Mouse (Mus musculus) cerebellum, adult 11 months (tissue): ENCODE measurements around the gene Nkd1.

Experiments
- DNase-seq: peaks from one replicate; pipeline ENCODE4 v3.0.0; 2022

Nkd1 gene

DNA sequence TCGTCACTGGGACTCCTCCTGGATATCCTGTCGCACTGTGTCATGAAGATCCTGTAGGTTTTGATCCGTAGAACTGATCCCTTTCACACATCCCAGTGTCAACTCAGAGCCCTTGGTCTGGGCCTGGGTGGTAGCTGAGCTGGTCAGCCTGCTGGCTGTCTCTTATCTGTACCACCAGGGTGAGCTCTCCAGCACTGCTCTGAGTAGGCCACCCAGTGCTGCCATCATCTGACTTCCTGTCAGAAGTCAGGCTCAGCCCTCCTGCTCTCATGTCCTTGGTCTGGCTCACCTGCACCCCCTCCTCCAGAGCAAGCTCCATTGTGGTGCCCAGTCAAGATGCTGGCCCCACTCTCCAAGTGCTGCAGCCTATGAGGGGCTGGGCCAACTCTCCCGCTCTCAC, 18.8 kb downstream of the Nkd1 start:
- DNase-seq = no peak

DNA sequence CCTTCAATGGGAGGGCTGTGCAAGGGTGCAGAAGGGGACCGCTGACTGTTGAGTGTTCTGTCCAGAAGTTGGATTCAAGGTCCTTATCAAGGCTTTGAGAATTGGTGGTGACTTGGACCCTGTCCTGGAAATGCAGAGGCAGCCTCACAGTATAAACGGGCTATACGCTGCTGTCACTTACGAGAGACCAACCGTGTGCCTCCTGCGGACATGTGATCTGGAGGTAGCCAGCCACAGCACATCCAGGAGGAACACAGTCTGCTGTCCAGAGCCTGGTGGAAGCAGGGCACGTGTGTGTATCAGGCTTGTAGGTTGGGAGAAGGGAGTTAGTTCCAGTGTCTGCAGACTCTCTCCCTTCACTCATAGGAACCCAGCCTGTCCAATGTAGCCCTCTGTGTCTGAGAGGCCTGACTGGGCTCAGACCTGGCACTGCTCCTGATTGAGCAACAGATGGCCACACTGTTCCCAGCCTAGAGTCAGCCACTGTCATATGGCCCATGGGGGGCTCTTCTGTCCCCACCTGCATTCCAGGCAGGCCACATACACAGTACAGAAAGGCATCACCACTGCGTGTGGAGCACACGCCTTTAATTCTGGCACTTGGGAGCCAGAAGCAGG, 21.6 kb downstream of the Nkd1 start:
- no peak for DNase-seq

DNA sequence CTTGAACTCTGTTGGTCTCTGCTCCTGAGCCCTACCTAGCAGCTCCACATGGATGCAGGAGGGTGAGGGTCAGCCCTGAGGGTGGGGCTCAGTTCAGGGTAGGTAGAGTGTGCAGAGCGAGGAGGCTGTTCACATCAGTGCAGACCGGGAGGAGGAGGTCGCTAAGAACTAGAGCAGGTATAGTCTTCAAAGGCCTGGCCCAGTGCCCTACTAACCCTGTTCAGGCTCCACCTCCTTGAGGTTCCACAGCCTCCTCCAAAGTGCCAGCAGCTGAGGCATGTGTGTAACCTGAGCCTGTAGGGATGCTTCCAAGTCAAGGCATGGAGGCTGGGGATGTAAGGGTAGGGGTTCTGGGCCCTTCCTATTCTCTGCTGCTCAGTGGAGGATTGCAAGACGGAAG, 23.5 kb downstream of the Nkd1 start:
- DNase-seq = no peak

DNA sequence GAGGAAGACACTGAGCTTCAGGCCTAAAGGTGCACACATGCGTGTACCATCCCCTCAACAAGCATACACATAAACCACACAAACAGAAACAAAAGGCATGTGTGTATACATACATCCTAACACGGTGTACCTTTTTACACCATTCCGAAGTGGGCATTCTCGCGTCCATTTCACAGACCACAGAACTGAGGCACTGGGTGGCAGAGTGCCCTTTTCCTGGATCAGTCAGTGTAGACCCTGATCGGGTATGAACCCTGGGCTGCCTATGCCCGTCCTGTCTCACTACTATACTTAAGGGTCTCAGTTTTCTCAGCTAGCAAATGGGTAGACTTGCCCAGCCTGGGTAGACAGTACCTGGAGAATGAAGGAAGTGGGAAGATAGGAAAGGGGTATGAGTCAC, 24.3 kb downstream of the Nkd1 start:
- DNase-seq = no peak

DNA sequence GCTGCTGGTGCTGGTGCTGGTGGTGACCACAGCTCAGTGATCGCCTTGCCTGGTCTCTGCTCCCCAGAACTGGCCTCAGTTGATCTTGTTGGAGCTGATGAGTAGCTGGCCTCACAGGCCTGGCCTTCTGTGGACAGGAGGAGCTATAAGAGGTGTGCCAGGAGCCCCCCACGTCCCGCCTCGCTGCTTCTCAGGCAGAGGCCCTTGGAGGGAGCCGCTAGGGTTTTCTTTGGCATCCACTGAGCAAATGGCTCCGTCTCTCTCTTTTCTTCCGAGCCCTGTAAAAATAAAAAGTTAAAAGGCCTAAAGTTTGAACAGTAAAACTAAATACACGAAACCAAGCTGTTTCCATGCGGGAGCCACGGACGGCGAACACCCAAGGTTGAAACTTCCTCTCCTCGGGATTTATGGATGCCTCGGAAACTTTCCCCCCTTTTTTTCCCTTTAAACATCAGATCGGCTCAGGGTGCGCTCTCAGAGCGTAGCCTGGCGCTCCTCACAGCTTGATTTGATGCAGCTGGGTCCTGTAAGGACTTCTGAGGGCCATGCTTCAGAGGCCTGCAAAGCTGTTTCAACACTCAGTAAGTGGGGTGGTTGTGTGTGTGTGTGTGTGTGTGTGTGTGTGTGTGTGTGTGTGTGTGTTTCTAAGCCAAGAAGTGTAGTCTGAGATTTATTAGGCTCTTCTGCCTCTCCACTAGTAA, 25.0 kb downstream of the Nkd1 start:
- DNase-seq = no peak

DNA sequence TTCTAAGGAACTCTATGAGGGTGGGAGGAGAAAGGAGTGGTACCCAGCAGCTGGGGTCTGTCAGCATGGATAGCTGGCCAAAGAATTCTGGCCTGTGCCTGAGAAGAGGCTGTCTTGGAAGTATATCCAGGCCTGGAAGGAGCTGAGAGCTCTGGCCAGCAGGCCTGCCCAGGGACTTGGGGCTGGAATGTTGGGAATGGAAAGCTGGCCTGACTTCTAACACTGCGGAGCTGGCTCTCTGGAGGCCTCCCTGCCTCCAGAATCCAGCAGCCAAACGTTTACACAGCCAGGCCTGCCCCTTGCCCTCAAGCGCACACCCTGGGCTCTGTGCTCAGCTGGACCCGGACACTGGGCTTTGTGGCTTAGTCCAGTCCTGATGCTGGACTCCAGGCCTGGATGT, 34.5 kb downstream of the Nkd1 start:
- DNase-seq = no peak

DNA sequence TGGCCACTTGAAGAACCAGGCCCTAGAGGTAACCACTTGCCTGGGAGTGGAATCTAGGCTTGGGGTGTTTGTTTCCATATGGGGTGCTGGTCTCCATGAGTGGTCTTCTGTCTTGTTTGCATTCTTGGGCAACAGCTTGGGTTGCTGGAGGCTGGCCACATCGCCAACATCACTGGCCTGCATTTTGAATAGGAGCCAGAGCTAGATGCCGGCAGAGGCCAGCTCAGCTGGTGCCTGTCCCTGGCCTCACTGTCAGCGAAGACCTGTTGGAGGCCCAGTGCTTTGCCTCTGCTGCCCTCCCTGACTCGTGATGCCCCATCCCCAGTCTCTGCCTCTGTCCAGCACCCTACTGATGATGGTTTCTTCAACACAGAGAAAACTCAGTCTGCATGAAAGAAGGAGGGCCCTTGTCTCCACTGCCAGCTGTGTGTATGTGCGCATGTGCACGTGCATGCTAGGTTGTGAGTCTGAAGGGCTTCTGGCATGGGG, 38.9 kb downstream of the Nkd1 start:
- DNase-seq = no peak

DNA sequence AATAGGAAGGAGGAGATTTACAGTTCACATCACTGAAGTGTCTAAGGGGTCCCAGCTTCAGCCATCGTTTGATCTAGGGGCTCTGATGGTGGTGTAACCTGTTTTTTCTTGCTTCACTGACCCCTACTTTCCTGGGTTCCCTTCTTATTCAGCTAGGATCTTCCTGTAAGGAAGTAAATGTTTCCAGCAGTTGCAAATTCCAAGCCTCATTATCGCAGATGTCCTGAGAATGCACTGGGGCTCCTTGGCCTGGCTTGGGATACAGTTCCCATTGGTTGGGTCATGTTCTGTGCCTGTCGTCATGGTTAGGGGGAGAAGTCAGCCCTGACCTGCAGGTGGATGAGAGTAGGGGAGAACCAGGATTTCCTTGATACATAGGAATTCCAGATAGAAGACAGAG, 40.2 kb downstream of the Nkd1 start:
- no peak for DNase-seq

DNA sequence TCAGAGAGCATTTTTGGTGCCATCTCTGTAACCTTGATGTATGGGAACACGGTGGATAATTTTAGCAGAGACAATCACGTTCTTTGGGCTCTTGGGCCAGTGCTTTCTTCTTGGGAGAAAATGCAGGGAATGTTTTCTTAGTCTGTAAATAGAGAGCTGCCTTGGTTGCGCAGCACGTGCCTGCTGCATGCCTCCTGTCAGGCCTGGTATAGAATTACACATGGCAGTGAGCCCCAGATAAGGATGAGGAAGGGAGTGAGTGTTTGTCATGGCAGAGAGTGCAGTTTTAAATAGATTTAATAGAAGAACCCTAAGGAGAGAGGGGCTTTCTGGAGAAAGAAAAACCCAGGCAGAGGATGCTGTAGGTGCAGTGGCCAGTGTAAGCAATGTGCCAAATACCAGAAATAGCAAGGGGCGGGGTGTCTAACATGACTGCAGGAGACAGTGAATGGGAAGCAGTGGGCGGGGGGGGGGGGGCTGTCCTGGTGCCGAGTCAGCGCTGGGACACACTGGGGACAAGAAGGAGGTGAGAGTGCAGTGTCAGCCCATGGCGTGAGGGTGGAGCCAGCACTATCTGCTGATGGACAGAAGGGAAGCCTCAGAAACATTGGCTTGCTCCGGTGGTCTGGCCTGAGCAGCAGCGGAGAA, 43.2 kb downstream of the Nkd1 start:
- DNase-seq = no peak

DNA sequence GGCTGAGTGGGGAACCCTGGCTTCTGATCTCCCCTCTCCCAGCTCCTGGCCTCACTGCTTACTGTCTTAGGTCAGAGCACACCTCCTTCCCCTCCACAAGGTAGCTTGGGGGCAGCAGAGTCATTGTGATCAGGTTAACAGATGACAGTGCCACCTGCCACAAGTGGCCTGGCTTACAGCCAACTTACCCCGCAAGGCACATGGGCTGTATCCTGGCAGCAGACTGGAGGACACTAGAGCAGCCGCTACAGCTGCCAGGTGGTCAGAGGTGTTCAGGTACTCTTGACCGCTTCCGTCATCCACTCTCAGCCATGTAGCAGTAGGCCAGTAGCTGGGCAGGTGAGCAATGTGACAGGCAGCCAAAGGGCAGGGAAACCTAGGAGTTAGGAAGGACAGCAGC, 45.0 kb downstream of the Nkd1 start:
- DNase-seq = peak; percentile 49

DNA sequence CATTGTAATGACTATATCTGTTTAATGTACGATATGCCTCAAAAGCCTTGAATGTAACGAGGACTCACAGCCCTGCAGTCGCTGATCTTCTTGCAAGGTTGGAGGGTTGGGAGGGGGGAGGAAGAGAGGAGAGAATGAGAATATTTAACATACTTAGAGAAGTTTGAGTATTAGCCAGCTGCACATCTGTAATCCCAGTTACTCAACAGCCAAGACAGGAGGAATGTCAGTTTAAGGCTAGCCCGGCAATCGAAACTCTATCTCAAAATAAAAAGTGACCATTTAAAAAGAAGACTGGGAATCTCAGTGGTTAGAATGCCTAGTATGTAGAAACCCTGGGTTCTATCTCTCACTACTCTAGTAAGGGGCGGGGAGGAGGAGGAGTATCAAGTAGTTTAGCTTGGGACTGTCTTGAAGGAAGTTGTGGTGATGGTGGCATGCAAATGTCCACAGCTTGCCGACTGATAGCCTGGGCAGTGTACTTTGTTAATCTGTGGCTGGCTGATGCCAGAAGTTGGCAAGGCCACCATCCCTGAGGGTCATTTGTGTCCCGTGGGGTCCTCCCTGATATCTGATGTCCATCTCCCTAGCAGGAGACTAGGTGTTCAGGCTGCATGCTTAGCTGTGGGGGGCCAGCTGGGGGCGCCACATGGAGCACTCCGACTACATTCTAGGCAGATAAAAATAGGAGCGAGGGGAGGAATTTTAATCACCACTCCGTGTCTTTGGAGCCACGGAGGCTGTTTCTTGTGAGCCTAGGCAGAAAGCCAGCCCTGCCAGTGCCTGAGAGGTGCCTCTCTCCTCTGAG, 46.4 kb downstream of the Nkd1 start:
- DNase-seq = no peak

DNA sequence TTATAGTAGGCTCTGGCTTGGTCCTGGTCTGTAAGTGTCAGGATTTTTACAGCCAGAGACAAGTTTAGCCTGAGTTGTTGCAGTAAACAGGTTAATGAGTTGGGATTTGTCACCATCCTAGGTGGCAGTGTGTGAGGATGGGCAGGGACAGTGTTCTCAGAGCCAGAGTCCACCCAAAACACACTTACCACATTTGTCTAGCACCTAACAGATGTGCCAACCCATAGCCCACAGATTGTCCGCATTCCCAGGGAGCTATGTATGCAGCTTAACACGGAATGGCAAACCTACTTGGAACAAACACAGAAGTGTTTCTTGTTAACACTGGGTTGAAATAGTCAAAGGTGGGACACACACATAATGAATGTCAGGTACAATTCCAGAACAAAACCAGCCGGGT, 47.1 kb downstream of the Nkd1 start:
- DNase-seq = no peak

DNA sequence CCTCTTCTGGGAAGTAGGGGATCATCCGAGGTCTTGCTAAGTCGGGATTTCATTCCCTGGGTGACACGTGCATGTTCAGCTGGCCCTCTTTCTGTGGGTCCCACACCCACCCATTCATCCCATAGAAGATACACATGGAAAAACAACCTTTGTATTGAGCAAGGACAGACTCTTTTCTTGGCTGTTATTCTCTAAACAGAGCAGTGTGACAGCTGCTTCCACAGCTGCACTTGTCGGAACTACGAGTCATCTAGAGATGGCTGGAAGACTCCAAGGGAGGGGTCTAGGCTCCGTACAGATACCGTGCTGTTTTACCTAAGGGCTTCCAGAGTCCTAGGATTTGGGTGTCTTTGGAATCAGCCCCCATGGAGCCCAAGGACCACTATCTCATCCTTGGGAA, 48.2 kb downstream of the Nkd1 start:
- no peak for DNase-seq

DNA sequence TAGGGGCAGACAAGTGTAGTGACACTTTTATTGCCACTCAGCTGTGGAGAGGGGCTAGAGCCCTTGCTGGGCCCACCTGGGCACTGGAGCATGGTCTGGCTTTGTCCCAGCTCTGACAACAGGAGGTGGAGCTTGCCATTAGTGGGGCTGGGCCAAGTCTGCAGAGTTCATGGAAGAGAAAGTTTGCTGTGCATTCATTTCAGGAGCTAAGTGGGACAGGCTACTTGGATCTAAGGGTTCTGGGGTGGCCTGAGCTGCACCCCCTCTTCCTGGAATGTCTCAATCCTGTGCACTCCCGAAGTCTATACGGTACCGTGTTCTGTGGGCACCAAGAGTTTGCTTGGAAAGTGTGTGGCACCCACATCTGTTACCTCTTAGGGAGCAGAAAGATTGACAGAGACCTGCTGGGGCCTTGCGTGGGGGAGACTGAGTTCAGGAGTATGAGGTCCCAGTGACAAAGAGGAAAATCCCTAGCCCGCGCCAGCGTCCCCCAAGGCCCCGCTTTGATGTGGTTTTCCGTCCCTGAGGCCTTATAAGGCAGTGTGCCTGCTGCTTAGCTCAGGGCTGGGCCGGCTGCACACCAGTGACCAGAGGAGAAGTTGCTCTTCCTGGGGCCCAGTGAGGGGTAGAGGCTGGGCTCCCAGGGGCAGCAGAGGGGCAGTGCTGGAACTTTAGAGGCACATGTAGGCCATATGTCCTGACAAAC, 49.3 kb downstream of the Nkd1 start:
- no peak for DNase-seq

DNA sequence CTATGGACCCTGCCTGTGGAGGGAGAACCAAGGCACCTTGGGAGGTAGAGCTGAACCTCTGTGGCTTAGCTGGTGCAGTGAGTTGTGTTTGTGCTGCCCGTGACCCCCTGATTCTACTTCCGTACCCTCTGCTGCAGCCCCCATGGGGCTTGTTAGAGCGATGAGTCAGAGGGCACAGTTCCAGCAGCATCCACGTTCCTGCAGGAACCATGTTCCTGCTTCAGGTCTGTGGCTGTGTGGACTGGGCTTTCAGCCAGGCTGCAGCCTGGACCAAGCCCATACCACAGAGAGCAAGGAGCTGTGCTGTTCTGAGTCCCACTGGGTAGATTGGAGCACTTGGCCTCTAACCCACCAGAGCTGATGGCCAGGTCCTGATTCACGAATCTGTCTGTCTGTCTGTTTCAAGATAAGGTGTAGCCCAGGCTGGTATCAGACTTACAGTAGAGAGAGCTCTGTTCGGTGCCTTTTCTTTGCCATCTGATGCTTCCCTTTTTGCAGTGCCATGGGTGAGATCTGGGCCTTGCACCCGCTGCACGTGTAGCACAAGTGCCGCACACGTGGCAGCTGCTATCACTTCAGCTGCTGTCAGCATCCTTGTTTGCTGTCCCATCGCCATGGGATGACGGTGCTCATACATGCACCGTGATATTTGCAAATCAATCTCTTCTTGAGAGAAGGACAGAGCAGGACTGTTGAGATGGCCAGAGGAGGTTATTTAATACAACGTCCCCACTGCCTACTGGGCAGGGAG, 50.5 kb downstream of the Nkd1 start:
- DNase-seq = peak; percentile 62

DNA sequence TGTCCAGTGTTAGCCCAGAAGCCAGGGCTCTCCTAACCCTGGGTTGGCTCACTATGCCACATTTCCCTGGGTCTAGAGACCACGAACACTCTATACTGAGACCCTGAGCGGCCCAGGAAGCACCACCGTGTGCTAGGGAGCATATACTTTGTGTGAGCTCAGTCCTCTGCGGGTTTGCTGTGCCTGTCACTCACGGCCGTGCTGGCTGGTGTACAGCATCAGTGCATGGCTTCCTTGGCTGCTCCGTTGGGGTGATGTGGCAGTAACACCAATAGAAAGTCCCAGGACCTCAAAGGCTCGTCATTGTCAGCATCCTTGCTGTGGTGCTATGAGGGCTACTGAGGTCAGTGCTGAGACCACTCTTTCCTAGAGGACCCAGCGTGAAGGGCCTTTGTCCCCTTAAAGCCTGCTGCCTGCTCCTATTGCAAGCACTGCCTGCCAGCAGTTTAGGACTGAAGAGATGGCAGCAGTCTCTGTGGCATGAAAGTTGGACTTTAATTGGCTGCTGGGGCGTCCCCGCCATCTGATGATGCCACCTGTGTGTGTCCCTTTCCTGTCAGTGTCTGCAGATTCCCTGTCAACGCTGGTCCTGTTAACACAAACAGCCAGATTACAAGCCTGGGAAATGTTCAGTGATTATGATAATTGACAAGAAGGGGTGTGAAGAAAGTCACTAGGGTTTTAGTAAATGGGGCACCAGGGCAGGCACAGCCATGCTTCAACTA, 51.2 kb downstream of the Nkd1 start:
- DNase-seq = no peak

DNA sequence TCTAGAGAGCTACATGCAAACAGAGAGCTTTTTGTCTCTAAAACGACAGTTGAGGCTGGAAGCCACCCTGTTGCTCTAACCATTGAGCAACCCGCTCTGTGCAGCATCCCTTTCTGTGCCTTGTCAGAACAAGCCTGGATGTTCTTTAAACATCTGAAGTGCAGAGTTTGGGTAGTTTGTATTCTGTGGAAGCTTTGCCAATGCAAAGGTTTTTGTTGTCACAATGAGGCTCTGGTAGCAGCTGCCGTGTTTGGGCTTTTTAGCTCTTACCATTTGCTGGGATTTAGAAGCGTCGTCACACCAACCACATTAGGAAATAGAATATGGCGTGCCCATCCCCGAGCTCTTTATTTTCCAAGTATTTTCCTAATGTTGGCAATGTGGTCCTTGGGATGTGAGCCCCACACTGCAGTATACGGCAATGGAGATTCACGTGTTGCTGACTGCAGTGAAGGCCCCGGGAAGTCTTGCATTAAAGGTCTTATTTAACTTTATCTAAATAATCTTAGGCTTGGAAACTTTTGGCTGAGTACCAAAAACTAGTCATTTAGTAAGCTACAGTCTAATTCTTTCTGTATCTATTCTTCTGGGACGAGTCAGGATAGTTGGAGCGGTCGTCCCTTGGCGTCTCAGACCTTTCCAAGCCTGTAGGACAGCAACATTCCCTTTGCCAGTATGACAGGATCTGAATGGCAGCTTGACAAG, 51.9 kb downstream of the Nkd1 start:
- DNase-seq = no peak

DNA sequence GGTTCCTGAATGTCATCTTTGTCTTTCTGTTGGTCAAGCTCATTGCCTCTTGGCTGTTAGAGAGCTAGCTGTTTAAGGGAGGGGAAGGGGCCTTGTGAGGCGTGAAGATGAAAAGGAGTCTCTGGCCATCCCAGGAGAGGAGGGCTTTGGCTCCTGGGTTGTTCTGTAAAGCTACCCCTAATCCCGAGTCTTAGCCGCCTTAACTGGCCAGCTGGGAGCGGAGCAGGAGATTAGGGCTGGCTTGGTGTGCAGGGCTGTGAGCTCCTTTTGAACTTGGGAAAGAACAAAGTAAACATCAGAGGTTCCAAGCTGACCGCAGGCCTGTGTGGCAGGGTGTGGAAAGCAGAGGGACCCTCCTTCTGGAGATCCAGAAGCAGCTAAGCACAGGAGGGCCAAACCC, 53.8 kb downstream of the Nkd1 start:
- DNase-seq = no peak

DNA sequence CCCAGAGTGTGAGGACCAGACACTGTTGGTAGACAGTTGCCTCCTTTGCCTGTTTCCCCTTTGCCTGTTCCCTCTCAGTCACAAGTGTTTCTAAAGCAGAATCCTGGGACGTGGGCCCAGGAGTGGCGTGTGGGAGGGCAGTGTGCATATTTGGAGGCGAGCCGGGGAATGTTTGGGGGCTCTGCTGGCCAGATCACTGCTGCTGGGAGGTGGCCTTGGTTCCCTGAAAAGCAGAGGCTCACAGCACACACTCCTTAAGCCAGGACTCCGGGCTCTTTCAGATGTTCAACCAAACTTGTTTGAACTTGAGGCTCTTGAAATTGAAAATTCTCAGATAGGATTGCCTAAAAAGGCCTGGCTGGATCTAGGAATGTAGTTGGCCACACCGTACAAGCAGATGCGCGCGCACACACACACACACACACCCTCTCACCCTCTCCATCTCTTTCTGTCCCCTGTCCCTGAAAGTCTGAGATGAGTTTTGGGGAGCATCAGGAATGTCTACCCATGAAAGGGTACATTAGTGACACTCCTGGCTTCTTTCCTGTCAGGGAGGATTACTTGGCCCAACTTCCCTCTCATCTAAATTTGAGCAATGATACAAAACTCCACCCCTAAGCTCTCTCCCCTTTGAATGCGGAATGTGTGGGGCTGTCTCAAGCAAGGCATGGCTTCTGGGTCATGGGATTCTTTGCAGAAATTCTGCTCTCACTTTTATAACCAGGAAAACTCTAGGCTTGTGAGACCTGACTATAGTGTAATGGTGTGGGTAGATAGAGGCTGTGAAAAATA, 55.4 kb downstream of the Nkd1 start:
- no peak for DNase-seq

DNA sequence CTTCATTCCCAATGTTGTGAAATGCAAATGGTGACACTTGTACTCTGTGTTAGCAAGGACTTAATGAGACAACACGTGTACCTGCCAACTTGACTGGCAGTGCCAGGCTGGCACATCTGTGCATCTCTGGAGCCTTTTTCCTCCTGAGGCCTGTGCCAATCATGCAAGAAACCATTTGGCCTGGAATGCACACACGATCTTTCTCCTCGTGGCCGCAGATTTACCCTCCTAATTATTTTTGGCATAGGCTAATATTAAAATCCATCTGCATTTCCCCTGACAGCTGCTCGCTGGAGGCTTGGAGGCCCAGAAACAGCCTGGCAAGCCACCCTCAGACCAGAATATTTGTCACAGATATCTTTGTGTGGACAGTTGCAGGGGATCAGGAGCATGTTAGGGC, 56.5 kb downstream of the Nkd1 start:
- DNase-seq = no peak
